Mouse (Mus musculus): ENCODE data around the gene Cxcl14. TPM values are rescaled to one million over a fixed set of nuclear protein-coding genes. Genes with fewer than 3 reads are reported as not detected.

Cxcl14 gene
- total RNA-seq, 1 experiment, result 2.8 TPM

DNA sequence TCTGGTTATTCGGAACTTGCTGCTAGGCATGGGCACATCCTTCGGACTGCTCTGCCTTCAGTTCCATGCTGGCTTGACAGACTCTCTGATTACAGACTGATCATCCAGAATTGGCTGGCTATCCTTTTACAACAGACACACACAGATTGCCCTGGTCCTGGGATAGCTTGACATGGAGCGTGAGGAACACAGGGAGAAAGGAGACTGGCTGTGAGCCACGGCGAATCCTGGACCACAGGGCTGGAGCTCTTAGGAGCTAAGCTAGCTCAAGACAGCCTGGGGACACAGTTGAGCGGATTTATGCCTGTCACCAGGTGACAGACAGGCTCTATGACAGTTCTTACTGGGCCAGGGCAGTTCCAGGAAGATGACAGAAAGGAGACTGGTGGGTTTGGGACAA lies 36.0 kb upstream of the Cxcl14 start:
- Histone ChIP-seq H3K27ac (ENCODE audit: insufficient read depth, low read depth, low read length, poor library complexity, severe bottlenecking) (no peak overlapping the region), H3K4me1 (ENCODE audit: control insufficient read depth in 2 of 2, insufficient read depth in 2 of 2, low read length in 2 of 2, poor library complexity in 1 of 2) (peaks cover 0 to 12% of the 10 kb centered on the region in 2 experiments; a peak in 3 of 4 replicates), H3K9me3 (ENCODE audit: control insufficient read depth, insufficient read depth, low read depth, low read length) (no peaks in the 10 kb centered on the region), H3K36me3 (ENCODE audit: control insufficient read depth, insufficient read depth, low read length, poor library complexity, severe bottlenecking) (no peaks in the 10 kb centered on the region), H3K4me3 (ENCODE audit: insufficient read depth in 1 of 2, low read depth in 1 of 2, low read length in 2 of 2, poor library complexity in 1 of 2, severe bottlenecking in 1 of 2) (no peak overlapping the region), H3K9ac (ENCODE audit: insufficient read depth, low read depth, low read length, poor library complexity, severe bottlenecking) (no peak overlapping the region)
- in situ Hi-C loops (cut with MboI; ENCODE audit: low sequenced_read_pairs in 2 of 2, unreplicated experiment in 2 of 2), result no loop called here
- no peak for TF ChIP-seq HCFC1 (IDR thresholded peaks at IDR 0.05; ENCODE audit: borderline replicate concordance, insufficient read depth, low read length)
- no peak for TF ChIP-seq CHD2 (IDR thresholded peaks at IDR 0.05; ENCODE audit: low read depth, low read length)
- no peak for TF ChIP-seq ZNF384 (IDR thresholded peaks at IDR 0.05; ENCODE audit: low read depth, low read length)
- no peak for TF ChIP-seq MAFK (IDR thresholded peaks at IDR 0.05; ENCODE audit: insufficient read depth, low read depth, low read length)
- TF ChIP-seq ZC3H11A (IDR thresholded peaks at IDR 0.05; ENCODE audit: borderline replicate concordance, low read depth, low read length), result no peak
- DNase-seq (ENCODE audit: low read depth, low spot score), result no peak

DNA sequence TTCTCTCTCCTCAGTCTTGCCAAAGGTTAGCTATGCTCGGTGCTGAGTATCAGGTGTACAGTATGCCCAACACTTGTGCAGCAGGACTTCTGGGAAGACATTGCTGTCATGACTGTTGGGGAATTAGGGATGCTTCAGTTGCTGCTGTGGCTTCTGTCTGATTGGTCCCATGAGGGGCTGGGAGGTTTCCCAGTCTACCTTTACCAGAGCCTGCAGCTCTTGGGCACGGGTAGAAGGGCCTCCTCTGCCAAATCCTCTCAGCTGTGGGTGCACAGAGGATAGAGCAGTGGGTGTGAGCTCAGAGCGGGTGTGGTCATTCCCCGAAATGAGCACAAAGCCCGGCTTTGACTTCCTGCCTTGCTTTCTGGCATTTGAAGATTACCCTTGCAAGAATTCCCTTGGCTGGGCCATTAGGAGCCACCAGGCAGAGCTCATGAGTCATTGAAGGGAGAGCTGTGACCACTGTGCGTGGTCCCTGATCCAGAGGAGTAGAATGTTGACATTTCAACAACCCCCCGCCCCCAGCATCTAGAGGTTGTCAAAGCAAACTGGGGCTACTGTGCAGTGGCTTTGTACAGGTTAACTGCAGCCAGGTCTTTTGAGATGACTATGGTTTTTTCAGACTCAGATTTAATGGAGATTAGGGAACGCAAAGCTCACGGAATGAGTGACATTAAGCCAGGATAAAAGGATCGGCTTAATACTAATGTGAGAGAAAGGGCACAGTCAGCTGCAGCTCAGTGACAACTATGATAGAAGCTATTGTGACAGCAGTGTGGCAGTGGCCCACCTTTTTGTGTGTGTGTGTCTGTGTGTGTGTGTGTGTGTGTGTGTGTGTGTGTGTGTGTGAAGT lies 34.5 kb upstream of the Cxcl14 start:
- no peak for TF ChIP-seq MAFK (IDR thresholded peaks at IDR 0.05; ENCODE audit: insufficient read depth, low read depth, low read length)
- TF ChIP-seq ZNF384 (IDR thresholded peaks at IDR 0.05; ENCODE audit: low read depth, low read length), result no peak
- TF ChIP-seq ZC3H11A (IDR thresholded peaks at IDR 0.05; ENCODE audit: borderline replicate concordance, low read depth, low read length), result no peak
- no peak for TF ChIP-seq HCFC1 (IDR thresholded peaks at IDR 0.05; ENCODE audit: borderline replicate concordance, insufficient read depth, low read length)
- no peak for TF ChIP-seq CHD2 (IDR thresholded peaks at IDR 0.05; ENCODE audit: low read depth, low read length)
- H3K4me3 ChIP-seq (ENCODE audit: insufficient read depth in 1 of 2, low read depth in 1 of 2, low read length in 2 of 2, poor library complexity in 1 of 2, severe bottlenecking in 1 of 2), result no peak overlapping the region
- in situ Hi-C loops (cut with MboI; ENCODE audit: low sequenced_read_pairs in 2 of 2, unreplicated experiment in 2 of 2), result no loop called here
- no peak overlapping the region for H3K27ac ChIP-seq (ENCODE audit: insufficient read depth, low read depth, low read length, poor library complexity, severe bottlenecking)
- H3K9me3 ChIP-seq (ENCODE audit: control insufficient read depth, insufficient read depth, low read depth, low read length), result no peaks in the 10 kb centered on the region
- H3K4me1 ChIP-seq (ENCODE audit: control insufficient read depth in 2 of 2, insufficient read depth in 2 of 2, low read length in 2 of 2, poor library complexity in 1 of 2), result peaks cover 0 to 12% of the 10 kb centered on the region in 2 experiments; a peak in 3 of 4 replicates
- no peaks in the 10 kb centered on the region for H3K36me3 ChIP-seq (ENCODE audit: control insufficient read depth, insufficient read depth, low read length, poor library complexity, severe bottlenecking)
- DNase-seq (ENCODE audit: low read depth, low spot score), result no peak
- no peak overlapping the region for H3K9ac ChIP-seq (ENCODE audit: insufficient read depth, low read depth, low read length, poor library complexity, severe bottlenecking)

DNA sequence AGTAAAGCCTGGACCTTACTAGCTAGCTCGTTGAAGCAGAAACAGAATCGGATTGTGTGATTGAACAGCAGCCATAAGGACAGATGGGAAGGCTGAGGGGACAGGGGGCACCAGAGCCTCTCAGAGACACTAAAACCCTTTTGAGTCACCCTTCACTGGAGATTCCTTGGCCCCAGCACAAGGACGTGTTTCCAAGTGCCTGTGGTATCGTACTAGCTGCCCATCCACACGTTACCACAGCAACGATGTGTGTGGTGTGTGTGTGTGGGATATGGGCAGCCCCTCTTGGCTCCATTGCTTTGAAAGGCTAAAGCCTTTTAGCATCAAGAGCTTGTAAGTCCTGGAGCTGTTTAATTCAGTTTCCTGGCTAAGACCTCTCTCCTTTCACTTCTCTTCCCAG lies 33.4 kb upstream of the Cxcl14 start:
- Histone ChIP-seq H3K27ac (ENCODE audit: insufficient read depth, low read depth, low read length, poor library complexity, severe bottlenecking) (no peak overlapping the region), H3K4me3 (ENCODE audit: insufficient read depth in 1 of 2, low read depth in 1 of 2, low read length in 2 of 2, poor library complexity in 1 of 2, severe bottlenecking in 1 of 2) (no peak overlapping the region), H3K9ac (ENCODE audit: insufficient read depth, low read depth, low read length, poor library complexity, severe bottlenecking) (no peak overlapping the region), H3K36me3 (ENCODE audit: control insufficient read depth, insufficient read depth, low read length, poor library complexity, severe bottlenecking) (no peaks in the 10 kb centered on the region), H3K9me3 (ENCODE audit: control insufficient read depth, insufficient read depth, low read depth, low read length) (no peaks in the 10 kb centered on the region), H3K4me1 (ENCODE audit: control insufficient read depth in 2 of 2, insufficient read depth in 2 of 2, low read length in 2 of 2, poor library complexity in 1 of 2) (peaks cover 0 to 4% of the 10 kb centered on the region in 2 experiments; a peak in 3 of 4 replicates)
- DNase-seq (ENCODE audit: low read depth, low spot score), result no peak
- no peak for TF ChIP-seq MAFK (IDR thresholded peaks at IDR 0.05; ENCODE audit: insufficient read depth, low read depth, low read length)
- TF ChIP-seq ZNF384 (IDR thresholded peaks at IDR 0.05; ENCODE audit: low read depth, low read length), result no peak
- no peak for TF ChIP-seq ZC3H11A (IDR thresholded peaks at IDR 0.05; ENCODE audit: borderline replicate concordance, low read depth, low read length)
- TF ChIP-seq HCFC1 (IDR thresholded peaks at IDR 0.05; ENCODE audit: borderline replicate concordance, insufficient read depth, low read length), result no peak
- TF ChIP-seq CHD2 (IDR thresholded peaks at IDR 0.05; ENCODE audit: low read depth, low read length), result no peak
- in situ Hi-C loops (cut with MboI; ENCODE audit: low sequenced_read_pairs in 2 of 2, unreplicated experiment in 2 of 2), result no loop called here

DNA sequence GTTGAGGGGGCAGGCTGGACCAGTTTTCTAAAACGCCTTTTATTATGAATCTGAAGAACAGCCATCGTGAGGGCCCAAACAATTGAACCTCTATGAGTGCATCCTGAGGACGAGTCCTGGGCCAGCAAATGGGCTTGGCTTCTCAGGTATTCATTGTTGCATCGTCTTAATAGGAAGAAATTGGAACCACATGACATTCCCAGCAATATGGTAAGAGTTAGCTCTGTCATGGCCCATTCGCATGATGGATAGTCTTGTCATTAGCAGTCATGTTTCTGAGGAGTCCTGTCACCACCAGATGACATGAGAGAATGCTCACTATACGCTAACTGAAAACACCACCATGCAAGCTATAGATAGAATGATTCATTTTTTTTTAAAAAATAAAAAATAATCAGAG lies 32.8 kb upstream of the Cxcl14 start:
- Histone ChIP-seq H3K36me3 (ENCODE audit: control insufficient read depth, insufficient read depth, low read length, poor library complexity, severe bottlenecking) (no peaks in the 10 kb centered on the region), H3K4me1 (ENCODE audit: control insufficient read depth in 2 of 2, insufficient read depth in 2 of 2, low read length in 2 of 2, poor library complexity in 1 of 2) (no peaks in the 10 kb centered on the region), H3K9ac (ENCODE audit: insufficient read depth, low read depth, low read length, poor library complexity, severe bottlenecking) (no peak overlapping the region), H3K9me3 (ENCODE audit: control insufficient read depth, insufficient read depth, low read depth, low read length) (no peaks in the 10 kb centered on the region), H3K4me3 (ENCODE audit: insufficient read depth in 1 of 2, low read depth in 1 of 2, low read length in 2 of 2, poor library complexity in 1 of 2, severe bottlenecking in 1 of 2) (no peak overlapping the region), H3K27ac (ENCODE audit: insufficient read depth, low read depth, low read length, poor library complexity, severe bottlenecking) (no peak overlapping the region)
- TF ChIP-seq HCFC1 (IDR thresholded peaks at IDR 0.05; ENCODE audit: borderline replicate concordance, insufficient read depth, low read length) (no peak), MAFK (IDR thresholded peaks at IDR 0.05; ENCODE audit: insufficient read depth, low read depth, low read length) (no peak), ZNF384 (IDR thresholded peaks at IDR 0.05; ENCODE audit: low read depth, low read length) (no peak), ZC3H11A (IDR thresholded peaks at IDR 0.05; ENCODE audit: borderline replicate concordance, low read depth, low read length) (no peak), CHD2 (IDR thresholded peaks at IDR 0.05; ENCODE audit: low read depth, low read length) (no peak)
- in situ Hi-C loops (cut with MboI; ENCODE audit: low sequenced_read_pairs in 2 of 2, unreplicated experiment in 2 of 2), result no loop called here
- DNase-seq (ENCODE audit: low read depth, low spot score), result no peak

Data from ES-E14 (cell line).